Mouse (Mus musculus) limb, embryonic 13.5 days (tissue): Measurements from ENCODE around the gene Pias3. TPM values are rescaled to one million over a fixed set of nuclear protein-coding genes. Genes with fewer than 3 reads are reported as not detected.
A peak's percentile ranks its signal among the peaks of the same experiment; 100 is the strongest.
"Not testable (repeated sequence)": the region's sequence is repeated elsewhere in the genome, so short reads cannot be mapped to it uniquely, and the experiment has no call there.

Source experiments
- ATAC-seq: fragments of 200-750 bp; cut with Nextera tagmentation; 2 replicates; pipeline ENCODE4 v1.8.0; 2017; ENCODE audit warnings: low read depth, moderate number of reproducible peaks, moderate TSS enrichment; ENCODE audit not compliant: low FRiP score
- H3K27ac ChIP-seq: fragments of 300-500 bp; sonication (generic); 2 replicates; pipeline ENCODE4 v1.5.1; 2015; ENCODE audit warnings: inconsistent platforms, mild to moderate bottlenecking, moderate library complexity
- H3K27me3 ChIP-seq: fragments of 300-500 bp; sonication (generic); 2 replicates; pipeline ENCODE4 v1.6.1; 2015; ENCODE audit warnings: mild to moderate bottlenecking, inconsistent platforms
- H3K36me3 ChIP-seq: fragments of 300-500 bp; sonication (generic); 2 replicates; pipeline ENCODE4 v1.6.1; 2015; ENCODE audit warnings: inconsistent platforms, mild to moderate bottlenecking, moderate library complexity
- H3K4me1 ChIP-seq: fragments of 300-500 bp; sonication (generic); 2 replicates; pipeline ENCODE4 v1.6.1; 2015; ENCODE audit warnings: inconsistent platforms
- H3K4me2 ChIP-seq: fragments of 300-500 bp; sonication (generic); replicated peaks from 2 replicates; pipeline ENCODE4 v1.6.1; 2015; ENCODE audit warnings: inconsistent platforms, mild to moderate bottlenecking, moderate library complexity
- H3K4me3 ChIP-seq: fragments of 300-500 bp; sonication (generic); 2 replicates; pipeline ENCODE4 v1.5.1; 2015; ENCODE audit warnings: moderate library complexity, mild to moderate bottlenecking, inconsistent platforms
- H3K9ac ChIP-seq: fragments of 300-500 bp; sonication (generic); 2 replicates; pipeline ENCODE4 v1.6.1; 2015; ENCODE audit warnings: mild to moderate bottlenecking, inconsistent platforms
- H3K9me3 ChIP-seq: fragments of 300-500 bp; sonication (generic); 2 replicates; pipeline ENCODE4 v1.6.1; 2016; ENCODE audit warnings: inconsistent platforms
- WGBS: fragments of 180-500 bp; shearing (Covaris S2); methylation state at CpG from one replicate; pipeline ENCODE4 v1.1.7; 2015; 5-methylcytosine and 5-hydroxymethylcytosine counted together
- polyA plus RNA-seq: library from polyadenylated mRNA; unstranded; fragments of >200 nt; fragmentation: Nextera tagmentation; extraction: Ambion mirVana; gene quantifications from 2 replicates; pipeline ENCODE4 v1.2.1, GENCODE M21; 2015

Gene Pias3
- polyA plus RNA-seq, 1 experiment from 2014 or later: 83.3 TPM

DNA sequence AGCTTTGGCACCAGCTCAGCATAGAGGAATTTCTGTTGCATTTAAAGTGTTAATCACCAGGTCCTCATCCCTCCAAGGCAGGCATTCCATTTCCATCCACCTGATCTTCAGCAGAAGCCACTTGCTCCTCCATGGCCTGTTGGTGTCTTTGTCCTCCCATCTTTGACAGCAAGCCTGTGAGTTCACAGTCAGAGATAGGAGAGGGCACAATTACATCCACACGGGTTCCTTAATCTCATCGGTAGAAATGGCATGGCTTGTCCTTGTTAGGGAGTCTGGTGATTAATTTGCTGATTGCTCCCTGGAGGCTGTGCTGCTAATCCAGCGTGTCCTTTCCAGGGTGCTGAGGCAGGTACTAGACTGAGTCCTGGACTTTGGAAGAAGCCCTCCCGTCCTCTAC lies 22.7 kb upstream of the Pias3 start:
- no peak for ATAC-seq
- 64% methylated on average over 4 of the region's 4 CpGs for WGBS
- H3K4me2 ChIP-seq: no peak overlapping the region
- H3K27me3 ChIP-seq: peaks cover 13% of the 10 kb centered on the region
- no peak overlapping the region for H3K9ac ChIP-seq
- no peak overlapping the region for H3K27ac ChIP-seq
- H3K36me3 ChIP-seq: no peaks in the 10 kb centered on the region
- H3K9me3 ChIP-seq: no peaks in the 10 kb centered on the region
- peaks cover 18% of the 10 kb centered on the region for H3K4me1 ChIP-seq
- H3K4me3 ChIP-seq: no peak overlapping the region

DNA sequence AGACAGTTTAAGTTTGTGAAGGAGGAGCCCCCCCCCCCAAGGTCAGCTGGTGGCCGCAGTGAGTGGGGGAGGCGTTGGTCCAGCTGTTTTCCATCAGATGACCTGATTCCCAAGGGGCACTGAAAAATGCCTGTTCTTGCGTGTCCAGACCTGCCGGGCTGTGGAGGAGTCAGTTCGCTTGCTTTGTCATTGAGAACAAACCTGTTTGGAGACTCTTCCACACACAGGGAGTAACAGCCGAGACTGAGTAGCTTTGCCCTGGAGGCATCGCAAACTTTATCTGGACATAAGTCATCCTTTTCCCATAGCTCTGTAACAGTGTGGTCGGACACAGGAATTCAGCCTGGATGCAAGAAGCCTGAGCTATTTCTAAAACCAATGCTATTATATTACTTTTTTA lies 21.7 kb upstream of the Pias3 start:
- H3K9me3 ChIP-seq: no peaks in the 10 kb centered on the region
- WGBS: 15% methylated on average over 8 of the region's 8 CpGs
- ATAC-seq: peak; percentile 35; the same call in 1 of the 2 replicates
- peak overlapping the region; percentile 52 for H3K27ac ChIP-seq
- H3K4me1 ChIP-seq: peaks cover 18% of the 10 kb centered on the region
- H3K36me3 ChIP-seq: no peaks in the 10 kb centered on the region
- H3K4me2 ChIP-seq: peak overlapping the region; percentile 43
- H3K4me3 ChIP-seq: no peak overlapping the region
- no peak overlapping the region for H3K9ac ChIP-seq
- peaks cover 20% of the 10 kb centered on the region for H3K27me3 ChIP-seq

DNA sequence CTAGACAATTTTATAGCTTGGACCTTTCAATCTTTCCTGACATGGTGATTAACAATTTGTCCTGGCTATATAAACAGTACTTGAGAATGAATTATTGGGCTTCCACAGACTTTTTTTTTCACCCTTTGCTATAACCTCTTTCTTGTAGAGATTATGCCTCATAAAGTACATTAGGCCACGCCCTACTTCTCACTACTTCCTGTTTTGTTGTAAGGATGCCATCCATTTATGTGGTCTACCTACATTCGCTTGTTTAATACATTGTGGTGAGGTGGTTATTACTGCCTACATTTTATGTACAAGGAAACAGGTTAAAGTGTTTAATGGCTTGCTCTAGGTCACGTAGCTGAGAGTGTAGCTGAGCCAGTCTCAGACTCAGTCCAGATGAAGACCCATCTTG lies 21.0 kb upstream of the Pias3 start:
- ATAC-seq: no peak
- Histone ChIP-seq H3K9ac (no peak overlapping the region; the same call in 1 of the 2 replicates), H3K4me1 (peaks cover 18% of the 10 kb centered on the region), H3K9me3 (no peaks in the 10 kb centered on the region), H3K27me3 (peaks cover 27% of the 10 kb centered on the region), H3K4me2 (no peak overlapping the region), H3K4me3 (no peak overlapping the region), H3K36me3 (no peaks in the 10 kb centered on the region), H3K27ac (no peak overlapping the region)
- WGBS: 43% methylated on average over 3 of the region's 3 CpGs

DNA sequence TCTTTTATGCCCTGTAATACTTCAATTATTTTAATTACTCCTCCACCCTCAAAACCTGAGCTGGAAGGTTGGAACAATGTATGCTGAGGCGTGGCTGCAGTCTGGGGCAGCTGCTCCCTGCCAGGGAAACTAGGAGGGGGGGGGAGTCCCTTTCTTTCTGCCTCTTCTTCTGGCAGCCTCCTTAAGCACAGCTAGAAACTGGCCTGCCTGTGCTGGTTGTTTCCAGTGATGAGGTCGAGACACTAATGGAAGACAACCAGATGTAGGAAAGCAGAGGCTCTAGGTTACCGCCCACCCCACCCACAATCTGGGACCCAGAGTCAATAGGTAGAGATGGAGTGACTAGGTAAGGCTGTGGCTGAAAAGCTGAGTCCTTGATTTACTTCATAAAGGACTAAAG lies 20.5 kb upstream of the Pias3 start:
- Histone ChIP-seq H3K27me3 (peaks cover 31% of the 10 kb centered on the region), H3K27ac (no peak overlapping the region; the same call in 1 of the 2 replicates), H3K9ac (no peak overlapping the region; the same call in 1 of the 2 replicates), H3K36me3 (no peaks in the 10 kb centered on the region), H3K4me1 (peaks cover 14% of the 10 kb centered on the region), H3K9me3 (no peaks in the 10 kb centered on the region), H3K4me3 (no peak overlapping the region), H3K4me2 (no peak overlapping the region)
- 37% methylated on average over 3 of the region's 3 CpGs for WGBS
- no peak for ATAC-seq

DNA sequence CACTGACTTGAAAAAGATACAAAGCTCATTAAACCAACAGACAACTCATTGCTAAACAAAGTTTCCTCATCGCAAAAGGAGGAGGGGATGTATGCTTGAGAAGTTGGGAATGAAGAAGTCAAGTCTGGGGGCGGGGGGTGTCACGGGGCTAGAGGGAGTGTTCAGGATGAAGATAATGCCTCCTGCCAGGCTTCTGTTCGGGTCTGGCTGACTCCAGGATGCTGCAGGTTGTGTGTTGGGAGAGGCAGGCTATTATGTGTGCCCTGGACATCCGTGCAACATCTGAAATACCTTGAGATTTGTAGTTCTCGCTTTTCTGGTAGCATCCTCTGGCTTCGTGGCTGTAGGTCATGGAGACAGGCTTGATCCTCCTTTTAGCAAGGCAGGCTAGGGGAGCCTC lies 17.7 kb upstream of the Pias3 start:
- Histone ChIP-seq H3K27me3 (peaks cover 32% of the 10 kb centered on the region), H3K27ac (no peak overlapping the region), H3K4me2 (no peak overlapping the region), H3K9me3 (no peaks in the 10 kb centered on the region), H3K4me1 (peaks cover 14% of the 10 kb centered on the region), H3K36me3 (no peaks in the 10 kb centered on the region), H3K4me3 (no peak overlapping the region), H3K9ac (no peak overlapping the region)
- WGBS: 66% methylated on average over 7 of the region's 7 CpGs
- ATAC-seq: no peak

DNA sequence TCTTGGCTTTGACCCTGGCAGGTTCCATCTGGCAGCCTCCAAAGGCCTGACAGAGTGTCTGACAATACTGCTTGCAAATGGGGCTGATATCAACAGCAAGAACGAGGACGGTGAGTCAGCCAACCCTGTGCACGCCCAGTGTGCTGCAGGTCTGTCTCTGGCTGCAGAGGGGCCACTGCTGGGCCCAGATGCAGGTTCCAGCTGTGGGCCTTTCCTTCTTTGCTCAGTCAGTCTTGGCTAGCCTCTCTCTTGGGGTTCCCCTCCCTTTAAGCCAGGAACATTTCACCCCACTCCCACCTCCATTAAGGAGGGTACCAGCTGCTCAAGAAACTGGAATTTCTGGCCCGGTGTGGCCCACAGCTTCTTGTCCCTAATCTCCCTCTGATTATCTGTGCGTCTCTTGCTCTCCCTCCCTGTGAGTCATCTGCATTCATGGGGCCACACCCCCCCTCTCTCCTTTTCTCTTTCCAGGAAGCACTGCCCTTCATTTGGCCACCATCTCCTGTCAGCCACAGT lies 17.0 kb upstream of the Pias3 start:
- 27% methylated on average over 5 of the region's 5 CpGs for WGBS
- Histone ChIP-seq H3K9me3 (no peaks in the 10 kb centered on the region), H3K27me3 (peaks cover 39% of the 10 kb centered on the region), H3K36me3 (no peaks in the 10 kb centered on the region), H3K4me2 (no peak overlapping the region), H3K4me1 (peaks cover 11% of the 10 kb centered on the region), H3K27ac (no peak overlapping the region), H3K9ac (no peak overlapping the region), H3K4me3 (no peak overlapping the region)
- no peak for ATAC-seq

DNA sequence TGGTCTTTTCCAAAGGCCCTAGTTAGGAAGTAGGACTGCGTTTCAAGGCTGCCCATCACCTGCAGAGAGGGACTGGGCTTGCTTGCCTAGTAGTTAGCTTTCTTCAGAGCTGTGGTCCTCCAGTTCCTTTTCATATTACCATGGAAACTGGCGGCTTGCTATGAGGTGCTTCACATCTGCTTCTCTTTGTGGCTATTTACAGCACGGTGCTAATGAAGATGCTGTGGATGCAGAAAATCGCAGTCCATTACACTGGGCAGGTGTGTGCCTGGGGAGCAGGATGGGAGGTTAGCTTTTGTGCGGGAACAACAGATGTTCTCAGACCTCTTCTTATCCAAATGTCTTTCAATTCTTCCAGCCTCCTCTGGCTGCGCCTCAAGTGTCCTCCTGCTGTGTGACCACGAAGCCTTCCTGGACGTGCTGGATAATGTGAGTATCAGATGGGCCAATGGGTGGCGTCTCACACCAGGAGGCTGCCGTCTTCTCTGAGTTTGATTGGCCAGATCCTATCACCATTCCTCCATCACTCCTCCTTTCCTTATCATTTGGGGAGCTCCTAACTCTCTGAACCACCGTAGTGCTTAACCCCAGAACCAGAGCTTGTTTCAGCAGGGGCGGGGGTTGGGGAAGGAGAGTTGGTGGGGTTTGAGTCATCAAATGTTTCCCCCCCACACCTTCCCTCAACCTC lies 15.8 kb upstream of the Pias3 start:
- H3K4me2 ChIP-seq: no peak overlapping the region
- no peaks in the 10 kb centered on the region for H3K36me3 ChIP-seq
- H3K9ac ChIP-seq: no peak overlapping the region
- no peak for ATAC-seq
- no peaks in the 10 kb centered on the region for H3K9me3 ChIP-seq
- H3K4me1 ChIP-seq: peaks cover 14% of the 10 kb centered on the region
- no peak overlapping the region for H3K4me3 ChIP-seq
- peaks cover 48% of the 10 kb centered on the region for H3K27me3 ChIP-seq
- WGBS: 16% methylated on average over 12 of the region's 12 CpGs
- H3K27ac ChIP-seq: no peak overlapping the region

DNA sequence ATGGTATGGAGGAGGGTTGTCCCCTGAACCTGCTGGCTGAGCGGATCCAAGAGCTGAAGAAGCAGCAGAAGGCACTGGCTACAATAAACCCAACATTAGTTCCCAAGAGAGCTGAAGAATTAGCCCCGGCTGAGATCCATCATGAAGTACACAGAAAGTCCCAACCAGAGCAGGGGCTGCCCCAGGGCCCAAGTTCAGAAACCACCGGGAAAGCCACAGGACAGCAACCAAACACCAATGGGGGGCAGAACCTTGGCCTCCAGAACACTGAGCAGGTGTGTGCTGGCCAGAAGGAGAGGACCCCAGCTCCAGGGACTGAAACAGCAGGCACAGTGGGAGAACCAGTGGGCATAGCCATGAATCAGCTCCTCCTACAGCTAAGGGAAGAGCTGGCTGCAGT lies 12.7 kb upstream of the Pias3 start:
- H3K4me2 ChIP-seq: no peak overlapping the region
- H3K4me3 ChIP-seq: no peak overlapping the region
- H3K9me3 ChIP-seq: no peaks in the 10 kb centered on the region
- H3K36me3 ChIP-seq: no peaks in the 10 kb centered on the region
- H3K9ac ChIP-seq: 0 out of 2 replicates have a peak overlapping the region, but pooled peaks have one; percentile 19
- H3K4me1 ChIP-seq: peaks cover 10% of the 10 kb centered on the region; the same call in 1 of the 2 replicates
- no peak for ATAC-seq
- no peak overlapping the region for H3K27ac ChIP-seq
- peaks cover 48% of the 10 kb centered on the region for H3K27me3 ChIP-seq
- 86% methylated on average over 3 of the region's 3 CpGs for WGBS

DNA sequence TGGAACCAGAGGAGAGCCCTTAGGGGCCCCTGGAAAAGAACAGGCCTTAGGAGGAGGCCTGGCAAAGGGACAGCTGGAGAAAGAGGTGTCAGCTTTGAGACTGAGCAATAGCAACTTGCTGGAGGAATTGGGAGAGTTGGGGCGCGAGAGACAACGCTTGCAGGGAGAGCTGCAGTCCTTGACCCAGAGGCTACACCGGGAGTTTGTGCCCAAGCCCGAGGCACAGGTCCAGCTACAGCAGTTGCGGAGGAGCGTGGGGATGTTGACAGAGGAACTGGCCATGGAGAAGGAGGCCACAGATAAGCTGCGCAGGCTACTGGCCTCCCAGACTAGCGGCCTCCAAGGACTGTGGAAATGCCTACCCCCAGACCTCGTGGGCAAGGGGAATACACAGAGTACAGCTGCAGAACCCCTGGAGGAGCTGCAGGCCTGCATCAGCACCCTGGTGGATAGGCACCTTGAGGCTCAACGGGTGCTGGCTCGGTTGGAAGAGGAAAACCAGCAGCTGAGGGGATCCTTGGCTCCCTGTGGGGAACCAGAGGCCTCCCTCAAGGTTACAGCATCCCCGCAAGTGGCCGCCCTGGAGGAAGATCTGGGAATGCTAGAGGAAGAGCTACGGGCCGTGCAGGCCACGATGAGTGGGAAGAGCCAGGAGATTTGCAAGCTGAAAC lies 11.9 kb upstream of the Pias3 start:
- H3K4me2 ChIP-seq: peak overlapping the region; percentile 61
- H3K4me3 ChIP-seq: peak overlapping the region; percentile 34
- WGBS: 49% methylated on average over 17 of the region's 17 CpGs
- no peak for ATAC-seq
- no peaks in the 10 kb centered on the region for H3K9me3 ChIP-seq
- H3K27ac ChIP-seq: no peak overlapping the region
- H3K36me3 ChIP-seq: no peaks in the 10 kb centered on the region
- peak overlapping the region; percentile 53 for H3K9ac ChIP-seq
- H3K4me1 ChIP-seq: peaks cover 10% of the 10 kb centered on the region; the same call in 1 of the 2 replicates
- H3K27me3 ChIP-seq: peaks cover 43% of the 10 kb centered on the region

DNA sequence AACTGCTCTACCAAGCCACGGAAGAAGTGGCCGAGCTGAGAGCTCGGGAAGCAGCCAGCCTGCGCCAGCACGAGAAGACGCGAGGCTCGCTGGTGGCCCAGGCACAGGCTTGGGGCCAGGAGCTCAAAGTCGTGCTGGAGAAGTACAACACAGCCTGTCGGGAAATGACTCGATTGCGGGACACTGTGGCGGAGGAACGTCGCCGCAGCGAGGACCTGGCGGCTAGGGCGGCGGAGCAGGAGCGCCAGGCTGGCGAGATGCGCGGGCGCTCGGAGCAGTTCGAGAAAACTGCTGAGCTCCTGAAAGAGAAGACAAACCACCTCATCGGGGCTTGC lies 11.4 kb upstream of the Pias3 start:
- no peak for ATAC-seq
- Histone ChIP-seq H3K36me3 (no peaks in the 10 kb centered on the region), H3K9me3 (no peaks in the 10 kb centered on the region), H3K9ac (peak overlapping the region; percentile 53), H3K27ac (no peak overlapping the region), H3K4me1 (peaks cover 10% of the 10 kb centered on the region; the same call in 1 of the 2 replicates), H3K4me2 (peak overlapping the region; percentile 61), H3K4me3 (peak overlapping the region; percentile 34), H3K27me3 (peaks cover 38% of the 10 kb centered on the region)
- WGBS: 16% methylated on average over 28 of the region's 28 CpGs

DNA sequence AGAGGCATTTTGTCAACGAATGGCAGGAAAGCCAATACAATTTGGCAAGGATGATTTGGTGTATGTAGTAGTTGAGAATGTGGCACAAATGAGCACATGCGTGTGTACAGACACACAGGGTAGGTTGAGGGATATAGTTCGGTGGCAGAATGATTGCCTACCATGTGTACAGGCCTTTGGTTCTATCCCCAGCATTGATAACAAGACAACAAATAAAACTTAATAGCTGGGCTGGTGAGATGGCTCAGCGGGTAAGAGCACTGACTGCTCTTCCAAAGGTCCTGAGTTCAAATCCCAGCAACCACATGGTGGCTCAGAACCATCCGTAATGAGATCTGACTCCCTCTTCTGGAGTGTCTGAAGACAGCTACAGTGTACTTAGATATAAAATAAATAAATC lies 10.1 kb upstream of the Pias3 start:
- WGBS: 89% methylated on average over 5 of the region's 5 CpGs
- not testable (repeated sequence) for H3K4me2 ChIP-seq

DNA sequence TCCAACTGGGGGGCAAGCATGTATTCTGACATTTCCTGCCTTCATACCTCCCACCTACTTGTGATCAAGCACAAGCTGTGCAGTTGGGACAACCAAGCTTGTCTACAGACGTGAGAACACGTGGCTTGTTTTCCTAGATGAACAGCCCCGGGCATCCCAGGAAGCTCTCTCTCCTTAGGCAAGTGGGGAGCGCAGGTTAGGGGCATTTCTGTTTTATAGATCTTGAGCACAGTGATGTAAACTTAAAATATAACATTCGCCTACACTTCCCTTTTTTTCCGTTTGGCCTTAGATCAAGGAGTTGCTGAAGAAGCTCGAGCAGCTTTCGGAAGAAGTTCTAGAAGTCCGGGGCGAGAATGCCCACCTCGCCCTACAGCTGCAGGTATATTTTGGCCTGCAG lies 7.3 kb upstream of the Pias3 start:
- no peak for ATAC-seq
- Histone ChIP-seq H3K9me3 (no peaks in the 10 kb centered on the region), H3K27ac (no peak overlapping the region), H3K36me3 (no peaks in the 10 kb centered on the region), H3K4me2 (no peak overlapping the region), H3K4me3 (no peak overlapping the region), H3K9ac (no peak overlapping the region), H3K4me1 (peaks cover 14% of the 10 kb centered on the region; the same call in 1 of the 2 replicates), H3K27me3 (peaks cover 15% of the 10 kb centered on the region)
- WGBS: 78% methylated on average over 11 of the region's 11 CpGs

More for the DNA sequence above, 10.1 kb upstream of the Pias3 start:
- H3K27ac ChIP-seq, H3K9ac ChIP-seq, H3K4me1 ChIP-seq, ATAC-seq, H3K9me3 ChIP-seq, H3K4me3 ChIP-seq, H3K36me3 ChIP-seq: not testable (repeated sequence)
- H3K27me3 ChIP-seq: peaks cover 26% of the 10 kb centered on the region
